Mouse (Mus musculus) hindbrain, embryonic 10.5 days (tissue): ENCODE data around the gene Fam117a. TPM values are rescaled to one million over a fixed set of nuclear protein-coding genes. Genes with fewer than 3 reads are reported as not detected.
A peak's percentile ranks its signal among the peaks of the same experiment; 100 is the strongest.
"Not testable (repeated sequence)": the region's sequence is repeated elsewhere in the genome, so short reads cannot be mapped to it uniquely, and the experiment has no call there.

Experiments used
- DNase-seq: peaks from one replicate; pipeline ENCODE4 v3.0.0-alpha.2; 2017; ENCODE audit warnings: low spot score
- H3K27ac ChIP-seq: fragments of 300-500 bp; sonication (generic); 2 replicates; pipeline ENCODE4 v1.5.1; 2016; ENCODE audit warnings: mild to moderate bottlenecking, moderate library complexity
- H3K27me3 ChIP-seq: fragments of 300-500 bp; sonication (generic); 2 replicates; pipeline ENCODE4 v1.6.1; 2016; ENCODE audit warnings: mild to moderate bottlenecking; ENCODE audit not compliant: poor library complexity, insufficient read depth, severe bottlenecking
- H3K36me3 ChIP-seq: fragments of 300-500 bp; sonication (generic); 2 replicates; pipeline ENCODE4 v1.6.1; 2016; ENCODE audit warnings: mild to moderate bottlenecking, moderate library complexity
- H3K4me1 ChIP-seq: fragments of 300-500 bp; sonication (generic); replicated peaks from 2 replicates; pipeline ENCODE4 v1.6.1; 2016; ENCODE audit warnings: mild to moderate bottlenecking
- H3K4me3 ChIP-seq: fragments of 300-500 bp; sonication (generic); 2 replicates; pipeline ENCODE4 v1.5.1; 2016; ENCODE audit warnings: mild to moderate bottlenecking, moderate library complexity
- H3K9me3 ChIP-seq: fragments of 300-500 bp; sonication (generic); 2 replicates; pipeline ENCODE4 v1.6.1; 2016; ENCODE audit warnings: mild to moderate bottlenecking, moderate library complexity
- whole genome bisulfite sequencing: fragments of 180-500 bp; shearing (Covaris S2); methylation state at CpG from one replicate; pipeline ENCODE4 v1.1.7; 2016; 5-methylcytosine and 5-hydroxymethylcytosine counted together
- polyA plus RNA-seq: library from polyadenylated mRNA; unstranded; fragments of >200 nt; fragmentation: Nextera tagmentation; extraction: Ambion mirVana; gene quantifications from 2 replicates; pipeline ENCODE4 v1.2.1, GENCODE M21; 2016

The Fam117a gene
- polyA plus RNA-seq, 1 experiment from 2014 or later = 10.8 TPM

DNA sequence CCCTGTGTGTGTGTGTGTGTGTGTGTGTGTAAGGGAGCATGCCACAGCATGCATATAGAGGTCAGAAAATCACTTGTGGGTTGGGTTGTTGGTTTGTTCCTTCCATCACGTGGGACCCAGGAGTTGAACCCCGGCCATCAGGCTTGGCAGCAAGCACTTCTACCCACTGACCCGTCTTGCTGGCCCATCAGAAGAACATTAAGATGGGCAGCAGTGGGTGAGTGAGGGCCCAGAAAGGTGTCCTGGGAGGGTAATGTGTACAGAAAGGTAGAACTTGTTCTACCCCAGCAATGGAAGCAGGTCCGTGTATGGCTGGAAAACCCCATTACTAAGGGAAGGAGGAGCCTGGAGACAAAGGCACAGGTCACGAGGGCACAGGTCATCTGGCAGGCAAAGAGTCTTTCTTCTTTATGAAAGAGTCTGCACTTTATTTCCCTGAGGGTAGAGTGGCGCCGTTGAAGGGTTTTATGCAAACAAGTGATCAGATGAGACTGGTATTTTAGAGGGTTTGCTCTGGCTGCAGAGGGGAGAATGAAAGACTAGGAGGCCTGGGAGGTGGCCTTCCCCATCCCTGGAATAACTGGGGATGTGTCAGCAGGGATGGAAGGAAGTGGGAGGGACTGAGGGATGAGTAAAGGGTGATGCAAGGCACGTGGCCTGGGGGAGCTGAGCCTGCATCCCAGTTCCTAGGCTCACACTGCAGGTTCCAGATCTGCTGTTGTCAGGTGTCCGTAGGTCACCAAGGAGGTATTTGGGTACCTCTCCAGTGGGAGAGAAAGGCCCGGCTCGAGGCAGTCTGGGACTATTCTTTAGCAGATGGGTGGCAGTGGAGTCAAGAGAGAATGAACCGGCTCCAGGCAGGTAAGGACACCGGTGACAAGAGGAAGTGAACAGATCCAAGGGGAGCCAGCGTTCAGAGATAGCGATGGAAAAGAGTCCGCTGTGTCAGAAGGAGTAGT is 66.8 kb downstream of the Fam117a start:
- no peak overlapping the region for H3K4me3 ChIP-seq
- peaks cover 18% of the 10 kb centered on the region; the same call in 1 of the 2 replicates for H3K27me3 ChIP-seq
- WGBS = 63% methylated on average over 16 of the region's 16 CpGs
- DNase-seq = peak; percentile 21
- H3K36me3 ChIP-seq = no peaks in the 10 kb centered on the region
- H3K27ac ChIP-seq = no peak overlapping the region; the same call in none of the 2 replicates
- peaks cover 22% of the 10 kb centered on the region for H3K4me1 ChIP-seq
- no peaks in the 10 kb centered on the region for H3K9me3 ChIP-seq

DNA sequence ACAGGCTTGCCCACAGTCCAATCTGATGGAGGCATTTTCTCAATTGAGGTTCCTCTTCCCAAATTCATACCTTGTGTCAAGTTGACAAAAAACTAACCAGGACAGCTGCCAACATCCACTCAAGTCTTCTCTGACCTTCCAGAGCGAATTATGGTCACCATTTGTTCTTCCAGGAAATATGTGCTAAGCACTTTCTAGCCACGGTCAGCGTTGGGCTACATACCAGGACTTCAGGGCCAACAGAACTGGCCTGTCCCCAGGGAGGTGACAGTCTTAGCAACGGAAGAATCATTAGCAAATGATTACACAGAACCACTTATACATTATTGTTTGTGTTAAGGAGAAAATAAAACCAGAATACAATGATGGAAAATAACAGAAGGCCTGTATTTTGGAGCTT is 69.0 kb downstream of the Fam117a start:
- Histone ChIP-seq H3K4me1 (peaks cover 22% of the 10 kb centered on the region), H3K27me3 (peaks cover 4% of the 10 kb centered on the region; the same call in 1 of the 2 replicates), H3K9me3 (no peaks in the 10 kb centered on the region), H3K4me3 (no peak overlapping the region), H3K36me3 (no peaks in the 10 kb centered on the region), H3K27ac (no peak overlapping the region)
- no peak for DNase-seq
- WGBS = 88% methylated on average over 4 of the region's 4 CpGs

DNA sequence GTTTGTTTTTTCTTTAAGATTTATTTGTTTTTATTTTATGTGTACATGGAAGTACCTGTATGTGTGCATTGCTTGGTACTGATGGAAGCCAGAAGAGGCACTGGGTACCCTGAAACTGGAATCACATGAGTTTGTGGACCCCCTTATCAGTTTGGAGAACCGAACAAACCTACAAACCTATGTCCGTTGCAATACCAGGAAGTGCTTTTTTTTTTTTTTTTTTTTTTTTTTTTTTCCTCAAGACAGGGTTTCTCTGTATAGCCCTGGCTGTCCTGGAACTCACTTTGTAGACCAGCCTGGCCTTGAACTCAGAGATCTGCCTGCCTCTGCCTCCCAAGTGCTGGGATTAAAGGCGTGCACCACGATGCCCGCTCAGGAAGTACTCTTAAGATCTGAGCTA is 69.6 kb downstream of the Fam117a start:
- 92% methylated on average over 5 of the region's 5 CpGs for WGBS
- DNase-seq, H3K9me3 ChIP-seq, H3K4me3 ChIP-seq, H3K27ac ChIP-seq, H3K36me3 ChIP-seq, H3K27me3 ChIP-seq: not testable (repeated sequence)
- peaks cover 22% of the 10 kb centered on the region for H3K4me1 ChIP-seq

DNA sequence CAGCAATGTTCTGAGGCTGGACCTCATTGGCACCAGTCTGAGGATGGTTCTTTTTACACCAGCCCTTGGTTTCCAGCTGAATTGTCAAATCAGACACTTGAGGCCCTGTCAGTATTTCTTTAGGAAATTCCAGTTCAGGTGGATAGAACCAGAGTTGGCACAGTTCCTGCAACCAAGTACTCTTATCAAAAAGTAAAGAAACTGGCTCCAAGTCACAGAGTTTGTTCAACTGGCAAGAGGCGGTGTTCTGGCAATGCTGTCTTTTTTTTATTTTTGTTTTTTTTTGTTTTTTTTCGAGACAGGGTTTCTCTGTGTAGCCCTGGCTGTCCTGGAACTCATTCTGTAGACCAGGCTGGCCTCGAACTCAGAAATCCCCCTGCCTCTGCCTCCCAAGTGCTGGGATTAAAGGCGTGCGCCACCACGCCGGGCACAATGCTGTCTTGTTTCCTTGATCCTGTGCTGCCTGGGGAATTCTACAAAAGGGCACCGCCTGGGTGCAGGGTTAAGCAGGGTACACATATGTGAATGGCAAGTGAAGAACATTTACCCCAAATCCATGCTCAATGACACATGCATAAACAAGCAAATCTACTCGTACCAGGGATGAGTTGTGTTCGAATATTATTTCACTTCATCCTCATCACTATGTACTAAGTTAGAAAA is 72.8 kb downstream of the Fam117a start:
- DNase-seq = no peak
- no peak overlapping the region for H3K4me3 ChIP-seq
- H3K27ac ChIP-seq = no peak overlapping the region
- H3K36me3 ChIP-seq = no peaks in the 10 kb centered on the region
- WGBS = 88% methylated on average over 10 of the region's 10 CpGs
- 0 out of 2 replicates have a peak, but pooled peaks cover 5% of the 10 kb centered on the region for H3K4me1 ChIP-seq
- no peaks in the 10 kb centered on the region for H3K9me3 ChIP-seq
- H3K27me3 ChIP-seq = peaks cover 19% of the 10 kb centered on the region

DNA sequence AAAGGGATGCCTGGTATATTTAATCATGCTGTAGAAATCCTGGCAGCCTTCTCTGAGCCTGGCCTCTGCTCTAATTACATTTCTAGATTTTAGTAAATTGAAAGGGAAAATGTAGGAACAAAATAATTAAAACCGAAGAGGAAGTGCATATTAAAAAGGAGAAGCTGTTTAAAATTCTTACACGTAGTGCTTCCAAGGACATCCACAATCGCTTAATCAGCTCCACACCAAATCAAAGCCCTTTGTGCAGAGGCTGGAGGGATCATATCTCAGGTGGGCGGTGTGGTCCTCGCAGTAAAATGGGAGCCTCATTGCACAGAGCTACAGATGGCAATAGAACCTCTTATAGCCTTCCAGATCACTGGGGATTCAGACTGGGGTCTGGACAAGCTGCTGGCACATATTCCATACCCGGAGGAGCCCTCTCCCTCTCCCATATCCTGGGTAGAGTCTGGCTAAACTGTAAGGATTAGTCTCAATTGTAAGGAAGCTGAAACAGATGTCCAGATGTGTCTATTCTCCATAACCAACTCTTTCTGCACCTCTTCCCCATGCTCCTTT is 74.7 kb downstream of the Fam117a start:
- H3K4me3 ChIP-seq = no peak overlapping the region
- H3K36me3 ChIP-seq = no peaks in the 10 kb centered on the region
- 69% methylated on average over 6 of the region's 6 CpGs for WGBS
- no peaks in the 10 kb centered on the region for H3K9me3 ChIP-seq
- H3K27me3 ChIP-seq = peaks cover 19% of the 10 kb centered on the region
- peaks cover 19% of the 10 kb centered on the region for H3K4me1 ChIP-seq
- H3K27ac ChIP-seq = no peak overlapping the region
- DNase-seq = no peak

DNA sequence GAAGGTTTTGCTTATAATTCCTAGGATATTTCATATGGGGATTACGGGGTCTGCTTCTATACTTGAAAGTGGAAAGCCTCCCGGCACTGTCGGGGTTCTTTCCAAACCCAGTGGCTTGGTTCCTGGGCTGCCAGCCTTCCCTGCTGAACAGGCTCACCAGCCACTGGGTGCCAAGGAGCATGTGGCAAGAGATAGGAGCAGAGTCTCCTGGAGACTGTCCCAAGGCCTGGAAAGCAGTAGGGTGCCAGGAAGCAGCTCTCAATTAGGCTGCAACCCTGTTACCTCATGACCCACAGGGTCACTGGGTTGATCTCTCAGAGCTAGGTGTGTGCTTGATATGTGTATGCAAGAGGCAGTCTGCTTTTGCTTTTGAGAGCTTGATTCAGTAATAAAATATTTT is 75.8 kb downstream of the Fam117a start:
- Histone ChIP-seq H3K9me3 (no peaks in the 10 kb centered on the region), H3K36me3 (no peaks in the 10 kb centered on the region), H3K27ac (no peak overlapping the region), H3K4me3 (no peak overlapping the region), H3K4me1 (peaks cover 29% of the 10 kb centered on the region), H3K27me3 (peaks cover 19% of the 10 kb centered on the region)
- no peak for DNase-seq
- 86% methylated on average over 3 of the region's 3 CpGs for WGBS

DNA sequence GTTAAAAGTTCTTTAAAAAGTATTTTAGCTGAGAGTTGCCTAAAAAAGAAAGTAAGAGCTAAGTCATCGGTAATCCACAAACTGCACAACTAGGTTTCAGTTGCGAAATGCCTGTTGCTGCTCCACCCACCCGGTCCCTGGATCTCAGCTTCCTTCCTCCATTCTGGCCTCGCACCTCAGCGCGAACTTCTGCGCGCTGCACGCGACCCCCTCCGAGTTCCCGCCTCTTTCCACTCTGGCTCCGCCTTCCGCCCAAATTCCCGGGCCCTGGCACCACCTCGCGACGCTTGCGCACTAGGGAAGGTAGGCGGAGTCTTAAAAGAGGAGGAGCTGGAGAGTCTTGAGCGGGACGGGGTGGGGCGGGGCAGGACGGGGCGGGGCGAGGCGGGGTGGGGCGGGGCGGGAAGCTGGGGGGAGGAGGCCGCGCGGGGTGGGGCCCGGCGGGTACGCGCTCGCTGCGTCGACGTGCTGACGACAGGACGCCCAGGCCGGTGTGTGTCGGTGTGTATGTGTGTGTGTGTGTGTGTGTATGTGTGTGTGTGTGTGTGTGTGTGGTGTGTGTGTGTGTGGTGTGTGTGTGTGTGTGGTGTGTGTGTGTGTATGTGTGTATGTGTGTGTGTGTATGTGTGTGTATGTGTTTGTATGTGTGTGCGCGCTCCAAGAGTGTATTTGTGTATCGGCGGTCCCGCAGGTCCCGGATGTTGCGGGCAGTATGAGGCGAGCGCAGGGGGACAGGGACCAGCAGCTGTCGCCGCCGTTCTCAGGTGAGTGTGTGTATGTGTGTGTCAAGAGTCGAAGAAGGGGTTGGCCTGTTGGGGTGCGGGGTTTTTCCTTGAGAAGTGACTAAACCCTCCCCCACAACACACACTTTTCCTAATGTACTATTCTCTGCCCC is 77.1 kb downstream of the Fam117a start, which contains the start of gene Spop:
Gene Spop (plus strand): TSS at position 440 of the 895 bp plus-strand sequence.
- H3K27me3 ChIP-seq = peaks cover 19% of the 10 kb centered on the region
- WGBS = 3% methylated on average over 58 of the region's 58 CpGs
- peaks cover 8% of the 10 kb centered on the region for H3K36me3 ChIP-seq
- peak; percentile 93 for DNase-seq
- H3K4me1 ChIP-seq = peaks cover 29% of the 10 kb centered on the region
- peak within 1 kb of the TSS; percentile 74 for H3K4me3 ChIP-seq
- H3K9me3 ChIP-seq = no peaks in the 10 kb centered on the region
- H3K27ac ChIP-seq = peak within 1 kb of the TSS; percentile 92

DNA sequence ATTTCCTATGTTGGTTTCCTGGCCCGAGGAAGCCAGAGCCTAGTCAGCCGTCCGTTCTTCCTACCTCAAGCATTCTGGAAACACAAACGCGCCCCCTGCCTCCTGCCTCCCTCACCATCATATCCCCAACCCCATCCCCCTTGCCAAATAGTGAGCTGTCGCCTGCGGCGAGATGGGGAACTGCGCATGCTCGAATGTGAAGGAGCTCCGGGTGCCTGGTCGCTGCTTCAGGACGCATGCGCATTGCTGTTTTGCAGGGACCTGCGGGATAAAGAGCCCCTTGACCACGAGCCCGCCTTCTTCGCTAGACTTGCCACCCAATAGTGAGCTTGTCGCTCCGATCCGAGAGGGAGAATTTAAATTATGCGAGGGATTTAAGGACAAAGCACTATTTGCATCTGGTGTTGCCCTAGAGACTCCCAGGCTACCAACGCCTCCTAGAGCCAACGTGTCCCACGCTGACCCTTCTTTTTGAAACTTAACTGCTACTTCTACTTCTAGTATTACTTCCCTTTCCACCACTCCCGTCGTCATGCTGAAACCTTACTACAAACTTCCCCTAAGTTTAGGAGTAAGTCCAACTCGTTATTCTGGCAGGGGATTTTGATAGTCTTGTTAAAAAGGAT is 77.8 kb downstream of the Fam117a start:
- Histone ChIP-seq H3K36me3 (peaks cover 16% of the 10 kb centered on the region), H3K9me3 (no peaks in the 10 kb centered on the region), H3K27me3 (peaks cover 19% of the 10 kb centered on the region), H3K27ac (peak overlapping the region; percentile 92), H3K4me1 (peaks cover 29% of the 10 kb centered on the region), H3K4me3 (peak overlapping the region; percentile 74)
- 1% methylated on average over 28 of the region's 28 CpGs for WGBS
- DNase-seq = peak; percentile 100

DNA sequence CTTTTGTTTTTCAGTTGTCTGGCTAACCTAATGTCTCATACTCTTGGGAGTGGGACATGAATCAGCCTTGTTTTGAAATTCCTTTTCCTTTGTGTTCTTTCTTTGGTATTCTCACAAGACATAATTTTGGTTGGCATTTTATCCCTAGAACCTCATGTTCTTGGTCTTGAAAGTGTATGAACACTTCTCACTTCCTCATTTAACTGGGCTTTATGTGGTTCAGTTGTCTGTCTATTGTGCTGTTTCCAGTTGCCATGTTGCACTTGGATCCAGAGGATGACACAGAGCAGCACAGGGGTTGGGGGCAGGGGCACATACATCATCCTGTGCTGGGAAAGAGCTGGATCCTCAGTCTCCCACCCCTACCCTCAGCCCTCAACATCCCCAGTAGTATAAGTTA is 79.1 kb downstream of the Fam117a start:
- no peak for DNase-seq

DNA sequence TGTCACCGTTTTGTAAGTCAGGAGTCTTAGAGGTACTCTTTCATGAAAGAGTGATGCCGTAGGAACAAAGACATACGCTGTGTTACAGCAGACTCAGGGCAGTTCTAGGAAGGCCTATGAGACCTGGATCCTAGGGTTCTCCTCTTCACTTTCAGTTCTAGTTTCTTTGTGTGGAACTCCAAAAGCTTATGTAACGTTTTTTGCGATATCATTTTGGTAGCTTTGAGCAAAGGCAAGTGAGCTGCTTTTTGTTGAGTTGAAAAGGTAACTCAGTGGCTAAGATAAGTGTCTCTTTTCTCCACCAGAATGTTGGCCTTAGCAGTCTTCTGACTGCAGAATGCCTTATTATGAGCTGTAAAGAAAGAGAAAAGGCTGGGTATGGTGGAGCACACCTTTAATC is 80.5 kb downstream of the Fam117a start:
- H3K27me3 ChIP-seq = peaks cover 11% of the 10 kb centered on the region
- DNase-seq = no peak
- H3K27ac ChIP-seq = 0 out of 2 replicates have a peak overlapping the region, but pooled peaks have one; percentile 31
- WGBS = 91% methylated on average over 5 of the region's 5 CpGs
- H3K36me3 ChIP-seq = peaks cover 25% of the 10 kb centered on the region
- peaks cover 29% of the 10 kb centered on the region for H3K4me1 ChIP-seq
- no peaks in the 10 kb centered on the region for H3K9me3 ChIP-seq
- no peak overlapping the region for H3K4me3 ChIP-seq

More for the DNA sequence above, 79.1 kb downstream of the Fam117a start:
- H3K9me3 ChIP-seq = no peaks in the 10 kb centered on the region
- H3K4me1 ChIP-seq = peaks cover 29% of the 10 kb centered on the region
- H3K4me3 ChIP-seq = peak overlapping the region; percentile 74
- H3K36me3 ChIP-seq = peaks cover 20% of the 10 kb centered on the region
- H3K27me3 ChIP-seq = peaks cover 19% of the 10 kb centered on the region
- peak overlapping the region; percentile 92 for H3K27ac ChIP-seq

DNA sequence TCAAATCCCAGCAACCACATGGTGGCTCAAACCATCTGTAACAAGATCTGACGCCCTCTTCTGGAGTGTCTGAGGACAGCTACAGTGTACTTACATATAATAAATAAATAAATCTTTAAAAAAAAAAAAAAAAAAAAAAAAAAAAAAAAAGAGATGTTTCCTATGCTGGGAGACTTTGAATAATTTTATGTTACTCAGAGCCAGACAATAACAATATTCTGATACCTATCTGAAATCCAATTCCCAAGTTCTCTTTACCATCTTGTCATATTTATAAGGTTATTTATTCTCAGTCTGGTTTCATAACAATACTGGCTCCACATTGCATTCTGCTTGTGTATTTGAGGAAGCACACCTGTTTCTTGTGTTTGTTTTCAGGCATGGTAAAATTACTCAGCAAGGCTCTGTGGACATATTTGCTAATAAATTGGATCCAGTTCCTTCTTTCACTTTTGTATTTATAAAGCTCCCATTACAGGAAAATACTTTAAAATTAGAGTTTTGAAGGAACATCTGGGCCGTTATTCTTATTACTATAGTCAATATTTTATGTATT is 84.1 kb downstream of the Fam117a start:
- H3K4me1 ChIP-seq = peaks cover 14% of the 10 kb centered on the region
- H3K9me3 ChIP-seq = no peaks in the 10 kb centered on the region
- WGBS = 86% methylated on average over 2 of the region's 2 CpGs
- H3K27me3 ChIP-seq = no peaks in the 10 kb centered on the region
- DNase-seq = no peak
- no peak overlapping the region for H3K4me3 ChIP-seq
- H3K36me3 ChIP-seq = peaks cover 35% of the 10 kb centered on the region
- H3K27ac ChIP-seq = no peak overlapping the region
